Mouse (Mus musculus): Measurements from ENCODE around the gene Klf4.

Gene Klf4

DNA sequence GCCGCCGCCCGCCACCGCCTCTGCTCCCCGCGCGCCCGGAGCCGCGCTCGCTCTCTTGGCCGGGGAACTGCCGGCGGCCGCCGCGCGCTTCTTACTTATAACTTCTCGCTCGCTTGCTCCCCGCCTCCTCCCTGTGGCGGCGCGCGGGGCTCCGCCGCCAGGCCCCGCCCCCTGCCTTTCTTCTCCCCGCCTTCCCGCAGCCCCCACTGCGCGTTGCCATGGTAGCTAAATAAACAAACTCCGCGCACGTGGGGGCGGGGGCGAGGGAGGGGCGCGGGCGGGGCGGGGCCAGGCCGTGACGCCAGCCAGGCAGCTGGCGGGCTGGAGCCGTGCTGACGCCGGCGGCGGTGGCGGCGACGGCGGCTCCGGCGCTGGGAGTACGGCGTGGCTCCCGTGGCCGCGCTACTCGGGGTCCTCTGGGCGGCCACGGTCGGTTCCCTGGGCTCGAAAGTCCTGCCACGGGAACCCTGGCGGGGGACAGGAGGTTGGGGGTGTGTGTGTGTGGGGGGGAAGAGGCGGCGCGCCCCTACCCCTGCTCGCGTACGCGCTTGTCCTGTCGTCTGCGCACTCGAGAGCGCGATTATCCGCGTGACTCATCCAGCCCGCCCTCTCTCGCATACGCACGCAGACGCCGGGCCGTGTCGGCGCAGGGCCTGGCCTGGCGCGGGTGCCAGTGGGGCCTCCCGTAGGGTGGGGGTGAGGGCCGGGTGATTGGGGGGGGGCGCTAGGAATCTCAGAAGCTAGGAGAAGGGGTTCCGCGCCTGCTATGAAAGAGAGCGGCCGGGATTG lies at the start of gene Klf4:
Gene Klf4, minus strand, starts transcription at position 60 of the 789 bp plus-strand sequence.
- peak; percentile 60 for DNase-seq (ENCODE audit: low read depth)

- no peak for DNase-seq (ENCODE audit: low read depth)
Measured at GRCm38 (mm10) chr4:55571432-55571831, 39.2 kb upstream of the Klf4 start.

DNA sequence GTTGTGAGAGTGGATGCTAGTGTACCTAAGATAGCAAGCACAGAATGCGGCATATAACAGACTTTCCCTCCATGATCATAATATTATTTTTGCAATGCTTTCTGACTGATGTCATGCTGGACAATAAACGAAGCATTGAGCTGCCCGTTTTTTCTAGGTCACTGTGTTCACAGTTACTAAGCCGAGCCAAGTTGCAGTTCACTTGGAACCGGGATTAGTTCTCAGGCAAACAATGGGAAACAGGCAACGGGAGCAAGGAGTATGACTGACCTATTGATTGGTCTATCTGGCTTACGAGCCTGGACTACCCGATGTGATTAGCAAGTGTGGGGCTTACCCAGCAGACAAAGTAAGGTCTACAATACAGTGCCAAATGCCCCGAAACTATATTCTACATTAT lies 35.7 kb upstream of the Klf4 start:
- DNase-seq (ENCODE audit: low read depth), result no peak

DNA sequence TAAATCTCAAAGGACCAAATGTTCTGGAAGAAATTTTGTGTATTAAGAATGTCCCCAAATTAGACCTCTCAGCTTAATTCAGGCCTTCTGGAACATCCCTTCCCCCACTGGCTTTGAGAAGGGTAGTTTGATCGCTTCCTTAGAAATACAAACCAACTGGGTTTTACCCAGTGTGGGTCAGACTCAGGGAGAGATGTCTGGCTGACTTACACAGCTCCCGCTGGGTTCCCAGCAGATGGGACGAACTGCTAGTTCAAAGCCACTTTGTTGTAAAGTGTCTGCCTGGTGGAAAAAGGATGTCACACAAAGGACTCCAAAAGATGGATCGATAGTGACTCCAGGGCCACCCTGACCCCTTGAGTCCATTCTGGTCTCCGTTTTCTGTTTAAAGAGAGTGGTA lies 35.3 kb upstream of the Klf4 start:
- DNase-seq (ENCODE audit: low read depth), result no peak

GRCm38 (mm10) chr4:55564317-55564716 lies 32.1 kb upstream of the Klf4 start:
- no peak for DNase-seq (ENCODE audit: low read depth)

GRCm38 (mm10) chr4:55563050-55563449 lies 30.8 kb upstream of the Klf4 start:
- no peak for DNase-seq (ENCODE audit: low read depth)

GRCm38 (mm10) chr4:55562062-55562461 lies 29.8 kb upstream of the Klf4 start:
- DNase-seq (ENCODE audit: low read depth), result no peak

DNA sequence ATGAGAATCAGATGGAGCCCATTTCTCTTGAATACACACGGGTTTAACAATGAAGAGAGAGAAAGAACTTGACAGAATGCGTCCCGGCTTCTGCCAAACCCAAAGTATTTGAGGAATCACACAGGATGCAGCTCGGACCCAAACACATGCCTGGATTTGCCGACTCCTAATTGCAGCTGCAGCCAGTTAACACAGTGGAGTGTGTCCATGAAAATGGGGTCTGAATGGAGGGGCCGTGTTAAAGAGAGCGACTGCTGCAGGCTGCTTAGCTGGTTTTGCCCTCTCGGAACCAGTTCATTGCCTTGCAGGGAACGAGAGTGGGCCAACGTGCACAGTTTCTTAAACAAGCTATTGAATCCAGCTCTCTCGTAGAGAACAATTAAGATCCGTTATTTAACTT lies 14.6 kb upstream of the Klf4 start:
- no peak for DNase-seq (ENCODE audit: low read depth)

DNA sequence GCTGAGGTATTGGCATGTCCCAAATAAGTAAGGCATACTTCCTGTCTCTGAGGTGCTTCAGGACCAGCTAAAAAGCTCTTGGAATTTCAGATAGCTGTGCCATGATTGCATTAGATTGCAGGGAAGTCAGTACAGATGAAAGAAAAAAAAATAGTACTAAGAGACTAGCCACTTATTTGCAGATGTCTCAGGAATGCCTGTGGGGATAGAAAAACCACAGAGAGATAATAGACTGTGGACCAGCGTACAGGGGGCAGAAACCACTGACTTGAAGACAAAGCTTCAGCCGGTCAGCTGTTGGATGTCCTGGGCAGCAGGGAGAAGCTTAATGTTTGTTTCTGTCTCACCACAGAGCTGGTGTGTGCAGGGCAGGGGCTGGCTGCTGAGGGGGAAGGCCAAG lies 10.5 kb upstream of the Klf4 start:
- no peak for DNase-seq (ENCODE audit: low read depth)

DNA sequence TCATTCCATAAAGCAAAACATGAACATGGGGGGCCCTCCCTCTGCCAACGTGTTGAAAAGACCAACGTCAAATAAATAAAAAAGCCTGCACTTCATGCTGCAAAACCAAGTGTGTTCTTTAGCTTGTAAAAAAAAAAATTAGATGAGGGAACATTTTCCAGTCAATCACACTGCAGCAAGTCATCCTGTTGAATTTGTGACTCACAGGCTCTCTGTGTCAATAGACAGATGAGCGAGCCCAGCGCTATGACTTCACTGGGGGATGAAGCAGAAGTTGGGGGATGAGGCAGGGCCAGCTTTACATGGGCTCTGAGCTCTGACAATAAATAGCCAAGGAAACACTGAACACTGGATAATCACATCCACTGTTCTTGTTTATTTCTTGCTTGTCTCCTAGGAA lies 9.4 kb upstream of the Klf4 start:
- no peak for DNase-seq (ENCODE audit: low read depth)

GRCm38 (mm10) chr4:55541221-55541620 lies 9.0 kb upstream of the Klf4 start:
- no peak for DNase-seq (ENCODE audit: low read depth)

DNA sequence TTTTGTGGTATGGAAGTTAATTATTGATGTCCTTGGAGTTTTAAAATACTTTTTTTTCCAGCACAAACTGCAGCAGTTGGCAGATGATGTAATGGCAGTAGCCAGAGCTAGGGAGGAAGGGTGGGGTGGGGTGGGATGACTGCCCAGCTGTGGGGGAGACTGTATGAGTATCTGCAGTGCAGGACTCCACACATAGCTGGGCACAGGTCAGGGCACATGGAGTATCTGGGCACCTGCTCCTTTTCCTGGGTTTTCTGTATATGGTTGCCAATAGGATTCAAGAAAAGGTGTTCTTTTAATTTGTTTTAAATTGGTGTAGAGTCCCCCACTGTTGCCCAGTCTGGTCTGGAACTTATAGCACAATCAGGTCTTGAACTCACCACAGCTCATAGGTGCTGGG lies 2.7 kb upstream of the Klf4 start:
- DNase-seq (ENCODE audit: low read depth), result no peak

GRCm38 (mm10) chr4:55534510-55534909 lies 2.2 kb upstream of the Klf4 start:
- no peak for DNase-seq (ENCODE audit: low read depth)

DNA sequence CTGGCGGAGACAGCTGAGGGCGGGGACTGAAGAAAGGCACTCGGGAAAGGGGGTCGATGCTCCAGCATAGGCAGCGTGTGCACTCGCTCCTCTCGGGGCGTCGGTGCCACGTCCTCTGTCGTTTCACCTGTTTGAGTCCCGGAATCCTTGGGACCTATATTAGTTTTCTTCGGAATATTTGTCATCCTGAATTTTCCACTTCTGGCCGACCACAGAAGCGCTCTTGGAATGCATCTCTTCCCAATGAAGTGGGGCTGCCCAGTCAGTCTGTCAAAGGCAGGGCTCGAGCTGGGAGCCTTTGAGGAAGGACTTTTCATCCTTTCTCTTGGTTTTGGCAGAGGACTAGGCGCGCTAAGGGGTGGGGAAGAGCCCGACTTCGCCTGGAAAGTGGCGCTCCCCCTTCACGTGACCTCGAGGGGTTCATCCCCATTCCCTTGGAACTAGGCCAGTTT lies 1.6 kb upstream of the Klf4 start:
- DNase-seq (ENCODE audit: low read depth), result no peak

GRCm38 (mm10) chr4:55533196-55533802 lies 1.0 kb upstream of the Klf4 start:
- no peak for DNase-seq (ENCODE audit: low read depth)

GRCm38 (mm10) chr4:55531856-55532406 lies 335 bp downstream of the Klf4 start:
- no peak for DNase-seq (ENCODE audit: low read depth)

GRCm38 (mm10) chr4:55531096-55531855 lies 990 bp downstream of the Klf4 start:
- DNase-seq (ENCODE audit: low read depth), result no peak

DNA sequence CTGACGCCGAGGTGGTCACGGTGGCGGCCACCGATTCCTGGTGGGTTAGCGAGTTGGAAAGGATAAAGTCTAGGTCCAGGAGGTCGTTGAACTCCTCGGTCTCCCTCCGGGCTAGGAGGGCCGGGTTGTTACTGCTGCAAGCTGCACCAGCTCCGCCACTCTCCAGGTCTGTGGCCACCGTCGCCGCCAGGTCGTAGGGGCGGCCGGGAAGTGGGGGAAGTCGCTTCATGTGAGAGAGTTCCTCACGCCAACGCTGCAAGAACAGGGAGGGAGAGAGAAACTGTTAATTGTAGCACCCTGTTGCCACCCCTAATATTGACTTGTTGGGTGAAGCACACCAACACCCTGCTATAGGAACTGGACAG lies 1.6 kb downstream of the Klf4 start:
- DNase-seq (ENCODE audit: low read depth), result no peak

DNA sequence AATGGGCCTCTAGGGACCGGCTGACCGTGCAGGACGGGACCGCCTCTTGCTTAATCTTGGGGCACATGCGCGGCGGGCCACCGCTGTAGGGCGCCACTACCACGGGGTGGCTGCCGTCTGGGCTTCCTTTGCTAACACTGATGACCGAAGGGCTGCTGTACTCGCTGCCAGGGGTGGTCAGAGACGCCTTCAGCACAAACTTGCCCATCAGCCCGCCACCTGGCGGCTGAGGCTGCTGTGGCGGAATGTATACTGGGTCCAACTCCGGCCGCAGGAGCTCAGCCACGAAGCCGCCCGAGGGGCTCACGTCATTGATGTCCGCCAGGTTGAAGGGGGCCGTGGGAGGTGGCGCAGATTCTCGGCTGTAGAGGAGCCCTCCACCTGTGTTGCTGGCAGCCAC lies 2.0 kb downstream of the Klf4 start:
- no peak for DNase-seq (ENCODE audit: low read depth)

GRCm38 (mm10) chr4:55528404-55528803 lies 3.9 kb downstream of the Klf4 start:
- DNase-seq (ENCODE audit: low read depth), result no peak

GRCm38 (mm10) chr4:55527931-55528330 lies 4.3 kb downstream of the Klf4 start:
- DNase-seq (ENCODE audit: low read depth), result no peak

DNA sequence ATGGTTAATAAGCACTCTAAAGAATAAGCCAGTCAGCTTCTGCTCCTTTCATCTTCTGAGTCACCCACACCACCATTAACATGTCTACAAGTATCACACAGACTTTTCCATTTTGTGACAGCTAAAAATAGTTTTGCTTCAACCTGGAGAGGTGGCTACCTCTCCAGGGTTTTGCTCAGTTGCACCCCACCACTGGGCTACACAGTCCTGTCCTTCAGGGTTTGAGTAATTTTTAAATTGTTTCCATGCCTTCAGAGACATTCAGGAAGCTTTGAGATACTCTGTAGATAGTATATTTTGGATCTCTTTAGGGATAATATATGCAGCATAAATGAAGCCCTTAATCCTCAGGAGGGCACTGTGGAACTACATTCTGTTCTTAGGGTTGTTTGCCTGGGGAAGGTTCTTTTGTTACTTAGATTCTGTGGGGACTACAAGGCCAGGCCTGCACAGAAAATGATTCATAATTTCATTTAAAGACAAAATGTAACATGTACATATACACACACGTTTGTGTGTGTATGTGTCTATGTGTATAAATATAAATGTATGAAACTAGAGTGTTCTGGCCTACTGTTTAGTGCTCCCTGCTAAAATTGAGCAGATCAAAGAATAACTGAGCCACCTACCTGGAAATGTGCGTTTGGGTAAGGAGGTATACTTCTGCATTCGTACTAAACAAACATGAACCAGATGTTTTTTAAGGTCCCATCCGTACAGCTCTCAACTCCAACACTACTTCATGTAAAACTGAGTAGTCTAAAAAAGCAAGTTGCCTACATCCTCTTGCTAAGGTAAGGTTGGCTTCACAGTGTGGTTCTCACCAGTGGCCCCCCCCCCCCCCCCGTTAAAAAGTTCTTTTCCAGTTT lies 5.8 kb downstream of the Klf4 start:
- no peak for DNase-seq (ENCODE audit: low read depth)
